Mouse (Mus musculus): ENCODE measurements at regions not wholly inside any gene's neighbourhood (a gene's known extent, or its start where the extent isn't known, plus 50 kb on each side); places are given as distances from the start of the nearest gene placed in this dataset.

GRCm38 (mm10) chr13:26518425-26518824, 251.5 kb downstream of the Hdgfl1 start:
- H3K27ac ChIP-seq (replicated peaks) = peak overlapping the region; percentile 61
- no peaks in the 10 kb centered on the region for H3K36me3 ChIP-seq
- no peaks in the 10 kb centered on the region for H3K9me3 ChIP-seq
- 72% methylated on average over 5 of the region's 5 CpGs for WGBS
- peaks cover 24% of the 10 kb centered on the region for H3K4me1 ChIP-seq
- ATAC-seq (replicated peaks) = peak; percentile 30; the same call in 1 of the 2 replicates
- no peak overlapping the region for H3K4me3 ChIP-seq
- no peaks in the 10 kb centered on the region for H3K27me3 ChIP-seq
- H3K4me2 ChIP-seq (replicated peaks) = no peak overlapping the region
- no peak overlapping the region for H3K9ac ChIP-seq (replicated peaks)

GRCm38 (mm10) chr13:26517646-26518045, 252.3 kb downstream of the Hdgfl1 start:
- WGBS = 32% methylated on average over 4 of the region's 4 CpGs
- no peak overlapping the region for H3K9ac ChIP-seq (replicated peaks)
- H3K36me3 ChIP-seq = no peaks in the 10 kb centered on the region
- ATAC-seq (replicated peaks) = peak; percentile 49
- peak overlapping the region; percentile 74 for H3K27ac ChIP-seq (replicated peaks)
- peaks cover 24% of the 10 kb centered on the region for H3K4me1 ChIP-seq
- no peaks in the 10 kb centered on the region for H3K9me3 ChIP-seq
- H3K4me2 ChIP-seq (replicated peaks) = no peak overlapping the region
- H3K27me3 ChIP-seq = no peaks in the 10 kb centered on the region
- no peak overlapping the region for H3K4me3 ChIP-seq

DNA sequence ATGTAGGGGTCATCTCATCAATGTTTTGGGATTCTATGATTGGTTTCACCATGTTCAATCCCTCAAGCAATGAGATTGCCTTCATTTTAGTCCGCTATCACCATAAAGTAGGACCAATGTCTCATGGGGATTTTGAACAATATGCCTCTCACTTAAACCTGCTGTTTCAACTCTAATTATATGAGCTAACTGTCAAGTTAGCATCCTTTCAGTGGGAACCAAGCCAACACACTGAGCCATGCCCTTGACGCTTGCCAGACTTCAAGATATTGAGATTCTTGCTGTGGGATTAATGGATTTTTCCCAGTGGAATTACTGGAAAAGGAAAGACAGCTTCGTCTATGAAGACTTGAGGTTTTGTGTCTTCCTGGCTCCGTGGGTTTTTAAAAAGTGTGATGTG, 259.5 kb downstream of the Hdgfl1 start:
- Histone ChIP-seq H3K4me2 (replicated peaks) (no peak overlapping the region), H3K9ac (replicated peaks) (no peak overlapping the region), H3K27me3 (no peaks in the 10 kb centered on the region), H3K36me3 (no peaks in the 10 kb centered on the region), H3K4me1 (peaks cover 9% of the 10 kb centered on the region; the same call in 1 of the 2 replicates), H3K27ac (replicated peaks) (no peak overlapping the region), H3K4me3 (no peak overlapping the region), H3K9me3 (no peaks in the 10 kb centered on the region)
- WGBS = 45% methylated on average over 4 of the region's 4 CpGs
- ATAC-seq (replicated peaks) = peak; percentile 60; the same call in 1 of the 2 replicates

DNA sequence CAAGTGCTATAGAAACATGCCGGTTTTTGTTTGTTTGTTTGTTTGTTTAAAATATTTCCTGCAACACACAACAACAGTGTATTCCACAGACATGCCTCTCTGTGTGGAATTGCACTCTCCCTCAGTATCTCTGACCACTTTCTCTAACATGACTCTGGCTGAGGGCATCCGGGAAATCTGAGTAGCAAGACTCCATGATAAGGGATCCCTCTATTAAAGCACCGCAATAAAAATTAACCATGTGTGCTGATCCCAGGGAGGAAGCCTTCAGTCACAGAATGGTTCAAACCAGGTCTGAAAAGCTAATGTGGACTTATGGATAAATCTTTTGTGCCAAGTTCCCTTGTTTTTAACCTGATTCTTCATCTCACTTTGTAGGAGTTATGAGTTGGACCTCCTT, 260.1 kb downstream of the Hdgfl1 start:
- Histone ChIP-seq H3K36me3 (no peaks in the 10 kb centered on the region), H3K4me2 (replicated peaks) (no peak overlapping the region), H3K4me1 (peaks cover 9% of the 10 kb centered on the region; the same call in 1 of the 2 replicates), H3K27ac (replicated peaks) (no peak overlapping the region), H3K27me3 (no peaks in the 10 kb centered on the region), H3K4me3 (no peak overlapping the region), H3K9ac (replicated peaks) (no peak overlapping the region), H3K9me3 (no peaks in the 10 kb centered on the region)
- WGBS = 87% methylated on average over 3 of the region's 3 CpGs
- ATAC-seq (replicated peaks) = no peak

- no peaks in the 10 kb centered on the region for H3K4me1 ChIP-seq
- H3K4me2 ChIP-seq (replicated peaks) = no peak overlapping the region
- 80% methylated on average over 1 of the region's 1 CpGs for WGBS
- H3K27ac ChIP-seq (replicated peaks) = no peak overlapping the region
- H3K9ac ChIP-seq (replicated peaks) = no peak overlapping the region
- H3K4me3 ChIP-seq = no peak overlapping the region
- H3K27me3 ChIP-seq = no peaks in the 10 kb centered on the region
- no peaks in the 10 kb centered on the region for H3K9me3 ChIP-seq
- H3K36me3 ChIP-seq = no peaks in the 10 kb centered on the region
- no peak for ATAC-seq (replicated peaks)
These were observed 266.2 kb downstream of the Hdgfl1 start for GRCm38 (mm10) chr13:26503744-26504143.

GRCm38 (mm10) chr13:26497086-26497485, 272.9 kb downstream of the Hdgfl1 start:
- Histone ChIP-seq H3K9me3 (no peaks in the 10 kb centered on the region), H3K4me3 (no peak overlapping the region), H3K27ac (replicated peaks) (no peak overlapping the region), H3K9ac (replicated peaks) (no peak overlapping the region), H3K27me3 (no peaks in the 10 kb centered on the region), H3K36me3 (no peaks in the 10 kb centered on the region), H3K4me2 (replicated peaks) (no peak overlapping the region), H3K4me1 (0 out of 2 replicates have a peak, but pooled peaks cover 4% of the 10 kb centered on the region)
- WGBS = 38% methylated on average over 2 of the region's 2 CpGs
- ATAC-seq (replicated peaks) = no peak

DNA sequence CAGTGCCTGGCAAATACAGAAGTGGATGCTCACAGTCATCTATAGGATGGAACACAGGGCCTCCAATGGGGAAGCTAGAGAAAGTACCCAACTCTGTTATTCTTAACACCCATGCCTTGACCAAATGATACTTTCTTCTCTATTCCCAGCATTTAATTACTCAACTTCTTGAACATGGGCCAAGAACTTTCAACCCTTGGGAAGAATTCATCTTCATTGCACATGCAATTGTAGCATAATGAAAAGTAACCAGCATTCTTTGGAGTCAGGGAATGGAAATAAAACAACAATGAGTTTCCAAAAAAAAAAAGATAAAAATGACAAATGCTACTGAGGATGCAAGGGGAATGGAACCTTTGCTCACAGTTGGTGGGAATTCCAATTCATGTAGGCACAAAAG, 274.1 kb downstream of the Hdgfl1 start:
- Histone ChIP-seq H3K9ac (replicated peaks) (no peak overlapping the region), H3K27me3 (no peaks in the 10 kb centered on the region), H3K9me3 (no peaks in the 10 kb centered on the region), H3K36me3 (no peaks in the 10 kb centered on the region), H3K4me3 (no peak overlapping the region), H3K27ac (replicated peaks) (no peak overlapping the region), H3K4me1 (0 out of 2 replicates have a peak, but pooled peaks cover 4% of the 10 kb centered on the region), H3K4me2 (replicated peaks) (no peak overlapping the region)
- no peak for ATAC-seq (replicated peaks)

DNA sequence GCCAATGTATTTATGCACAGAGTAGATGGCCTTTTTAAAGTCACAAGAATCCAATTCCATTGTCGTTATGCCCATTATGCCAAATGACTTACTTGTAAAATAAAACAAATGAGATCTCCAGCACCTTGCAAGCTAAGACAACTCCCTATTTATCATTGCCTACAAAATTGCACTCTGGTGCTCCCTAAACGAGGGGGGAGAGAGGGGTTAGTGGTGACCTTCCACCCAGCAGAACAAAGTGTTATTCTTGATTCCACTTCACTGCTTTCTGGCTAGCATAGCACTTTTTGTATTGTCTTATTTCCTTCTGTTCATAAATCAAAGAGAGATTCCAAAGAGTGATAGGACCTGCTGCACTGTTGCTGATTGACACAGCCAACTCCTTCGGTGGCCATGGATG, 300.6 kb downstream of the Hdgfl1 start:
- H3K4me1 ChIP-seq = 0 out of 2 replicates have a peak, but pooled peaks cover 4% of the 10 kb centered on the region
- no peak for ATAC-seq (replicated peaks)
- H3K4me2 ChIP-seq (replicated peaks) = no peak overlapping the region
- H3K4me3 ChIP-seq = no peak overlapping the region
- H3K9me3 ChIP-seq = no peaks in the 10 kb centered on the region
- no peak overlapping the region for H3K9ac ChIP-seq (replicated peaks)
- WGBS = 59% methylated on average over 3 of the region's 3 CpGs
- no peak overlapping the region for H3K27ac ChIP-seq (replicated peaks)
- no peaks in the 10 kb centered on the region for H3K27me3 ChIP-seq
- H3K36me3 ChIP-seq = no peaks in the 10 kb centered on the region

DNA sequence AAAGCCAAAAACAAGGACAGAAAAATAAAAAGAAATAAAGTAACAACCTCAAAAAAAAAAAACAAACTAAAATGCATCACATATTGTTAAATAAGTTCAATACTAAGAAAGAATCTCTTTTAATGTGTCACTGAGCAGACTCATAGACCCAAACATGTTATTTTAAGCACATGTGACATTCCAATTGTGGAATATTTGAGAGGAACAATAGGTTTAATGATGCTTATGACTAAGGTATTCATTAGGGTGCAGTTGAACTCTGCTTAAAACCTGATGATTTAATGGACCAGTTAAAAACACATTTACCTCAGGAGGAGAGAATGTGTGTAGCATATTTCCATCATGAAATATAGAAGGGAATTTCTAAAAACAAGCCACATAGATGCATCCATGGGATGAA, 302.4 kb downstream of the Hdgfl1 start:
- H3K4me1 ChIP-seq = 0 out of 2 replicates have a peak, but pooled peaks cover 8% of the 10 kb centered on the region
- ATAC-seq (replicated peaks) = no peak
- no peaks in the 10 kb centered on the region for H3K27me3 ChIP-seq
- H3K9me3 ChIP-seq = no peaks in the 10 kb centered on the region
- no peak overlapping the region for H3K4me2 ChIP-seq (replicated peaks)
- no peak overlapping the region for H3K4me3 ChIP-seq
- no peaks in the 10 kb centered on the region for H3K36me3 ChIP-seq
- no peak overlapping the region for H3K9ac ChIP-seq (replicated peaks)
- no peak overlapping the region for H3K27ac ChIP-seq (replicated peaks)

GRCm38 (mm10) chr13:26464523-26464922, 305.4 kb downstream of the Hdgfl1 start:
- H3K4me2 ChIP-seq (replicated peaks) = no peak overlapping the region
- no peak overlapping the region for H3K4me3 ChIP-seq
- no peak for ATAC-seq (replicated peaks)
- no peaks in the 10 kb centered on the region for H3K36me3 ChIP-seq
- H3K9me3 ChIP-seq = no peaks in the 10 kb centered on the region
- no peak overlapping the region for H3K9ac ChIP-seq (replicated peaks)
- H3K4me1 ChIP-seq = 0 out of 2 replicates have a peak, but pooled peaks cover 8% of the 10 kb centered on the region
- H3K27me3 ChIP-seq = no peaks in the 10 kb centered on the region
- H3K27ac ChIP-seq (replicated peaks) = no peak overlapping the region
- 9% methylated on average over 2 of the region's 2 CpGs for WGBS

DNA sequence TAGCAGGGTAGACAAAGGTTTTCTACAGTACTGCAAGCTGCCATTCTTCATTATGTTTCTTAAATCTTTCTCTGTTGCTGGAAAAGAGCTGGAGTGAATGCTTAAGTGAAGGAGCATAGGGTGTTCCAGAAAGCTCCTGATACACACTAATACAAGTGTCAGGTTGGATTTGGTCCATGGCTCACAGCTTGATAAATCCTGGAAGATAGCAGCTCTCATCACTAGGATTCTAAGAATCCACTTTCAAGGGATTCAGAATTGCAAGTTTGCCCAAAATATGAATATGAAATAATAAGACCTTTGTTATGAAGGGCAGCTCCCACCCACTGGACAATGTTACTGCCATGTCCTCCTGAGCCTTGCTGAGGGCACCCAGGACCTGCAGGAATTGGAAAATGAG, 305.9 kb downstream of the Hdgfl1 start:
- no peaks in the 10 kb centered on the region for H3K27me3 ChIP-seq
- no peaks in the 10 kb centered on the region for H3K9me3 ChIP-seq
- H3K4me2 ChIP-seq (replicated peaks) = no peak overlapping the region
- H3K36me3 ChIP-seq = no peaks in the 10 kb centered on the region
- H3K4me3 ChIP-seq = no peak overlapping the region
- H3K9ac ChIP-seq (replicated peaks) = no peak overlapping the region
- ATAC-seq (replicated peaks) = no peak
- 0 out of 2 replicates have a peak, but pooled peaks cover 8% of the 10 kb centered on the region for H3K4me1 ChIP-seq
- no peak overlapping the region for H3K27ac ChIP-seq (replicated peaks)

GRCm38 (mm10) chr13:26457487-26458253, 312.3 kb downstream of the Hdgfl1 start:
- WGBS = 79% methylated on average over 4 of the region's 4 CpGs
- H3K4me2 ChIP-seq (replicated peaks) = no peak overlapping the region
- no peaks in the 10 kb centered on the region for H3K4me1 ChIP-seq
- H3K27ac ChIP-seq (replicated peaks) = no peak overlapping the region
- no peaks in the 10 kb centered on the region for H3K36me3 ChIP-seq
- H3K4me3 ChIP-seq = no peak overlapping the region
- H3K9ac ChIP-seq (replicated peaks) = no peak overlapping the region
- no peak for ATAC-seq (replicated peaks)
- no peaks in the 10 kb centered on the region for H3K27me3 ChIP-seq
- 0 out of 2 replicates have a peak, but pooled peaks cover 8% of the 10 kb centered on the region for H3K9me3 ChIP-seq

DNA sequence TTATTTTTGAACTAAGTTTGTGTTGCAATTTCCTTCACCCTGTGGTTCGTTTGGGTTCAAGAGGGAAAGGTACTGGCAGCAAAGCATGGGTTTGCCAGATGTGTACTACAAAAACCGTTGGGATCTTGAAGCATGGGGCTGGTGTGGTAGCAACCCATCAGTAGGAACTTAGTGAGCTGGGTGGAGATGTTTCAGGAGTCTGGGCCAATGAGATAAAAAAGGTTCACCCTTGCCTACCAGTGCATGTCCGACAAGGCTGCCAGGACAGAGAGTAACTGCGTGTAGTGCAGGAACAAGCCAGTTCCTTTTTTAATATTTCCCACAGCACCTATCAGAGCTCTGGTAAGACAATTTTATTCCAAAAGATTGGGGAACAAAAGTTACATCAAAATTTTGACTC, 343.3 kb downstream of the Hdgfl1 start:
- no peak overlapping the region for H3K4me3 ChIP-seq
- 0 out of 2 replicates have a peak, but pooled peaks cover 2% of the 10 kb centered on the region for H3K4me1 ChIP-seq
- no peak overlapping the region for H3K4me2 ChIP-seq (replicated peaks)
- WGBS = 90% methylated on average over 4 of the region's 4 CpGs
- H3K36me3 ChIP-seq = no peaks in the 10 kb centered on the region
- H3K9ac ChIP-seq (replicated peaks) = no peak overlapping the region
- H3K27me3 ChIP-seq = no peaks in the 10 kb centered on the region
- H3K27ac ChIP-seq (replicated peaks) = no peak overlapping the region
- H3K9me3 ChIP-seq = no peaks in the 10 kb centered on the region
- ATAC-seq (replicated peaks) = no peak
